Mouse (Mus musculus) cerebellum, adult 9-11 months (tissue): ENCODE data around the gene Ahcyl2.
"Not testable (repeated sequence)": the region's sequence is repeated elsewhere in the genome, so short reads cannot be mapped to it uniquely, and the experiment has no call there.

Experiments used
- DNase-seq: peaks from one replicate; pipeline ENCODE4 v3.0.0; 2022

The Ahcyl2 gene

GRCm38 (mm10) chr6:29767813-29768660 is at the start of gene Ahcyl2:
TSS of gene Ahcyl2 (plus strand) at chr6:29768011.
- peak; percentile 98 for DNase-seq

- peak; percentile 84 for DNase-seq
These were observed 48.9 kb upstream of the Ahcyl2 start for GRCm38 (mm10) chr6:29718894-29719329.

GRCm38 (mm10) chr6:29721890-29722289 is 45.9 kb upstream of the Ahcyl2 start:
- no peak for DNase-seq

- DNase-seq: no peak
These were observed 41.1 kb upstream of the Ahcyl2 start for GRCm38 (mm10) chr6:29726576-29727200.

- DNase-seq: no peak
These were observed 39.8 kb upstream of the Ahcyl2 start for GRCm38 (mm10) chr6:29728035-29728434.

GRCm38 (mm10) chr6:29729491-29729890 is 38.3 kb upstream of the Ahcyl2 start:
- no peak for DNase-seq

- no peak for DNase-seq
These were observed 32.5 kb upstream of the Ahcyl2 start, which contains the start of gene Smo for GRCm38 (mm10) chr6:29735336-29735688. TSS of gene Smo (plus strand) at chr6:29735503.

GRCm38 (mm10) chr6:29735689-29736451 is 31.9 kb upstream of the Ahcyl2 start:
- no peak for DNase-seq

- no peak for DNase-seq
These were observed 31.0 kb upstream of the Ahcyl2 start for GRCm38 (mm10) chr6:29736610-29737458.

- DNase-seq: no peak
These were observed 16.2 kb upstream of the Ahcyl2 start for GRCm38 (mm10) chr6:29751466-29752152.

- no peak for DNase-seq
These were observed 14.5 kb upstream of the Ahcyl2 start for GRCm38 (mm10) chr6:29753336-29753735.

- DNase-seq: no peak
These were observed 11.8 kb upstream of the Ahcyl2 start for GRCm38 (mm10) chr6:29756001-29756400.

GRCm38 (mm10) chr6:29756476-29756875 is 11.3 kb upstream of the Ahcyl2 start:
- DNase-seq: no peak

GRCm38 (mm10) chr6:29758417-29758816 is 9.4 kb upstream of the Ahcyl2 start:
- peak; percentile 82 for DNase-seq

GRCm38 (mm10) chr6:29759012-29759679 is 8.7 kb upstream of the Ahcyl2 start:
- no peak for DNase-seq

- DNase-seq: not testable (repeated sequence)
These were observed 7.4 kb upstream of the Ahcyl2 start for GRCm38 (mm10) chr6:29760397-29760796.

GRCm38 (mm10) chr6:29761282-29761681 is 6.5 kb upstream of the Ahcyl2 start:
- DNase-seq: no peak

GRCm38 (mm10) chr6:29762524-29762923 is 5.3 kb upstream of the Ahcyl2 start:
- no peak for DNase-seq

GRCm38 (mm10) chr6:29766874-29767273 is 937 bp upstream of the Ahcyl2 start:
- DNase-seq: peak; percentile 50

- no peak for DNase-seq
These were observed 1.1 kb downstream of the Ahcyl2 start for GRCm38 (mm10) chr6:29768791-29769441.
